Mouse (Mus musculus) layer of hippocampus, adult 8-10 months (tissue): ENCODE data around the gene Amt. TPM values are rescaled to one million over a fixed set of nuclear protein-coding genes. Genes with fewer than 3 reads are reported as not detected.

ENCODE experiments used
- DNase-seq, 2 experiments: peaks; one replicate each; pipeline ENCODE4 v3.0.0; 2022; ENCODE audit warnings: low spot score in 2 of 2
- total RNA-seq, 4 experiments: library from RNA; stranded (reverse); gene quantifications; 2 replicates each; pipeline ENCODE4 v1.2.4; 2022

Amt gene
- total RNA-seq, 4 experiments from 2014 or later, result 30.1 to 37.2 (median 34.8) TPM

GRCm38 (mm10) chr9:108338551-108338885 is 41.9 kb downstream of the Amt start:
- DNase-seq, result no peak

- DNase-seq, result peak; percentile 78 to 81
These were observed 42.5 kb downstream of the Amt start, which contains the start of gene Gpx1 for GRCm38 (mm10) chr9:108338886-108339781. TSS of gene Gpx1 (plus strand) at chr9:108338903.

GRCm38 (mm10) chr9:108339886-108340257 is 43.2 kb downstream of the Amt start:
- no peak for DNase-seq

- no peak for DNase-seq
These were observed 43.8 kb downstream of the Amt start for GRCm38 (mm10) chr9:108340258-108341138.

- no peak for DNase-seq
These were observed 44.5 kb downstream of the Amt start for GRCm38 (mm10) chr9:108341139-108341475.

- DNase-seq, result no peak
These were observed 45.1 kb downstream of the Amt start for GRCm38 (mm10) chr9:108341801-108342200.

- DNase-seq, result no peak
These were observed 45.7 kb downstream of the Amt start for GRCm38 (mm10) chr9:108342301-108342831.

GRCm38 (mm10) chr9:108343331-108343730 is 46.7 kb downstream of the Amt start:
- no peak for DNase-seq

- DNase-seq, result no peak
These were observed 47.2 kb downstream of the Amt start for GRCm38 (mm10) chr9:108343835-108344234.

- DNase-seq, result no peak
These were observed 47.8 kb downstream of the Amt start for GRCm38 (mm10) chr9:108344471-108344870.

GRCm38 (mm10) chr9:108347024-108347423 is 50.4 kb downstream of the Amt start:
- DNase-seq, result no peak

- peak; percentile 65 to 81 for DNase-seq
These were observed 51.1 kb downstream of the Amt start, which contains the start of gene Usp4 for GRCm38 (mm10) chr9:108347540-108348289. TSS of gene Usp4 (plus strand) at chr9:108347853.

GRCm38 (mm10) chr9:108348290-108348680 is 51.6 kb downstream of the Amt start:
- no peak for DNase-seq

- no peak for DNase-seq
These were observed 53.1 kb downstream of the Amt start for GRCm38 (mm10) chr9:108349727-108350126.

Other genes starting within 250 kb of the Amt start
- 10 to 100 TPM; 17.2 to 21.6 (median 19.2) TPM for gene Gmppb, start 247.6 kb upstream of the Amt start, total RNA-seq
- 1 to 10 TPM; 1.2 to 2.3 (median 1.6) TPM for gene Amigo3, start 243.7 kb upstream of the Amt start, total RNA-seq
- gene Mst1, start 216.4 kb upstream of the Amt start, total RNA-seq, result not detected
- 100 to 1,000 TPM in 3 of 4 experiments, 10 to 100 TPM in 1; 89.0 to 123 (median 115) TPM for gene Rnf123, start 213.5 kb upstream of the Amt start, total RNA-seq
- 10 to 100 TPM; 33.9 to 45.8 (median 35.5) TPM for gene Apeh, start 202.2 kb upstream of the Amt start, total RNA-seq
- gene Bsn, start 106.5 kb upstream of the Amt start, total RNA-seq, result 100 to 1,000 TPM; 192 to 224 (median 203) TPM
- gene Dag1, start 32.9 kb upstream of the Amt start, total RNA-seq, result 10 to 100 TPM; 70.4 to 75.9 (median 73.9) TPM
- 100 to 1,000 TPM; 106 to 131 (median 116) TPM for gene Nicn1, start 6.4 kb upstream of the Amt start, total RNA-seq
- gene Rhoa, start 9.3 kb downstream of the Amt start, total RNA-seq, result 100 to 1,000 TPM; 157 to 186 (median 166) TPM
- gene Tcta, start 9.3 kb downstream of the Amt start, total RNA-seq, result 10 to 100 TPM; 31.7 to 39.2 (median 36.8) TPM
- 100 to 1,000 TPM in 1 of 4 experiments, 10 to 100 TPM in 3; 57.7 to 113 (median 78.2) TPM for gene Gpx1, start 42.0 kb downstream of the Amt start, total RNA-seq
- gene Usp4, start 51.0 kb downstream of the Amt start, total RNA-seq, result 100 to 1,000 TPM; 102 to 124 (median 112) TPM
- 1 to 10 TPM; 1.3 to 2.1 (median 1.9) TPM for gene 1700102P08Rik, start 96.0 kb downstream of the Amt start, total RNA-seq
- gene Ccdc36, start 131.6 kb downstream of the Amt start, total RNA-seq, result under 1 TPM; 0.11 to 0.26 (median 0.15) TPM
- not detected for gene BC048562, start 139.6 kb downstream of the Amt start, total RNA-seq
- 10 to 100 TPM; 31.3 to 44.7 (median 36.6) TPM for gene Ccdc71, start 163.7 kb downstream of the Amt start, total RNA-seq
- gene Klhdc8b, start 164.7 kb downstream of the Amt start, total RNA-seq, result 10 to 100 TPM; 22.0 to 32.0 (median 24.2) TPM
- 10 to 100 TPM; 28.9 to 46.8 (median 34.7) TPM for gene Lamb2, start 182.9 kb downstream of the Amt start, total RNA-seq
- 100 to 1,000 TPM; 144 to 189 (median 157) TPM for gene Usp19, start 193.7 kb downstream of the Amt start, total RNA-seq
- 10 to 100 TPM; 84.0 to 96.5 (median 89.4) TPM for gene Qars, start 210.9 kb downstream of the Amt start, total RNA-seq
- gene Qrich1, start 220.0 kb downstream of the Amt start, total RNA-seq, result 100 to 1,000 TPM; 141 to 150 (median 146) TPM